Mouse (Mus musculus): ENCODE measurements around the gene Vsx1. TPM values are rescaled to one million over a fixed set of nuclear protein-coding genes. Genes with fewer than 3 reads are reported as not detected.

Gene Vsx1
- total and polyA plus RNA-seq, 2 experiments from 2014 or later, result 0.11 TPM; not detected in 1

DNA sequence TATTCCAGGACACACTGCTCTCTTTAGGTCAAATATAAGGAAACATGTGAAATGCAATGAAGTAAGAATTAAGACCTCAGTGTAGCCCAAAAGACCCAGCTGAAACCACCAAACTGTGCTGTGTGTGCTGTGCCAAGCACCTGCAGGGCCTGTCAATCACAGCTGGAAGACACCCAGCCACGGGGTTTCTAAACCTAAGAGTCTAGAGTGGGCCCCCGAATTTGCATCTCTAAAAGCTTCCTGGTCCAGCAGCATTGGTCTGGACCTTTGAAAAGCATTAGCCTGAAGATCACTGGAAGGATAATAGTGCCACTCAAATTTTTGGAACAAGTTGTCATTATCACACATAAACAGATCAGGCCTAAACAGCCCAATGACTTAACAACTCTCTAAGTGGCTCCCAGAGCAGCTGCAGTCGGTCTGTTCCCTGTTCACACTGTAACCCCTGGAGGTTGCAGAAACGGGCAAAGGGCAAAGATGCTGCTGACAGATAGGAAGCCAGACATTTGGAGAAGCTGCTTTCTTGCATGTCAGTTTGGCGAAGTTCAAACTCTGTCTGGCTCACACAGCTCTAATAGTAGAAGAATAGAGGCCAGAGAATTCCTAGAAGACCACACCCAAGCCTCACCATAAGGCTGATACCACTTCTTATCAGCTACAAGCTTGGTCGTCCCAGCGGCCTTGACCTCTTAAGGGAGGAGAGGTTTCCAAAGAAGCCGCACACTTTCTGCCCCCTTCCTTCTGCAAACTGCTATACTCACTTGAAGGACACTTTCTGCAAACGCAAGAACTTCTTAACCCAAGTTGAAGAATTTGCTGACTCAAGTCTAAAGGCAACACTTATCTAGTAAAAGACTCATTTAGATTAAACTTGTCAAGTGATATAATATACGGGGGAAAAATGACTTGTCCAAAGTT, 23.4 kb downstream of the Vsx1 start:
- 51% methylated on average over 10 of the region's 10 CpGs for WGBS
- Histone ChIP-seq H3K9ac (replicated peaks; ENCODE audit: low read length, poor library complexity, severe bottlenecking) (no peak overlapping the region), H3K4me2 (ENCODE audit: low read depth, low read length, poor library complexity, severe bottlenecking) (peak overlapping the region; percentile 4; the same call in 1 of the 2 replicates), H3K4me1 (ENCODE audit: insufficient read depth, low read length) (peaks cover 3% of the 10 kb centered on the region; the same call in 1 of the 2 replicates), H3K27ac (ENCODE audit: low read depth, low read length) (0 out of 2 replicates have a peak overlapping the region, but pooled peaks have one; percentile 2), H3K9me3 (ENCODE audit: low read length) (no peaks in the 10 kb centered on the region), H3K4me3 (ENCODE audit: low read depth, low read length) (no peak overlapping the region), H3K36me3 (ENCODE audit: insufficient read depth, low read length) (no peaks in the 10 kb centered on the region), H3K27me3 (ENCODE audit: insufficient read depth, low read length) (no peaks in the 10 kb centered on the region)
- DNase-seq (ENCODE audit: low spot score) (no peak), ATAC-seq (ENCODE audit: low FRiP score) (no peak)
- TF ChIP-seq CTCF (IDR thresholded peaks at IDR 0.05), result no peak

GRCm38 (mm10) chr2:150665006-150665405, 24.2 kb downstream of the Vsx1 start:
- DNase-seq (ENCODE audit: low spot score), result no peak
- Histone ChIP-seq H3K27ac (ENCODE audit: low read depth, low read length) (no peak overlapping the region), H3K4me1 (ENCODE audit: insufficient read depth, low read length) (peaks cover 3% of the 10 kb centered on the region; the same call in 1 of the 2 replicates), H3K36me3 (ENCODE audit: insufficient read depth, low read length) (no peaks in the 10 kb centered on the region), H3K4me2 (ENCODE audit: low read depth, low read length, poor library complexity, severe bottlenecking) (no peak overlapping the region), H3K4me3 (ENCODE audit: low read depth, low read length) (no peak overlapping the region), H3K9ac (replicated peaks; ENCODE audit: low read length, poor library complexity, severe bottlenecking) (no peak overlapping the region), H3K9me3 (ENCODE audit: low read length) (no peaks in the 10 kb centered on the region), H3K27me3 (ENCODE audit: insufficient read depth, low read length) (no peaks in the 10 kb centered on the region)
- no peak for TF ChIP-seq CTCF (IDR thresholded peaks at IDR 0.05)
- 61% methylated on average over 2 of the region's 2 CpGs for WGBS
- no peak for ATAC-seq (ENCODE audit: low FRiP score)

DNA sequence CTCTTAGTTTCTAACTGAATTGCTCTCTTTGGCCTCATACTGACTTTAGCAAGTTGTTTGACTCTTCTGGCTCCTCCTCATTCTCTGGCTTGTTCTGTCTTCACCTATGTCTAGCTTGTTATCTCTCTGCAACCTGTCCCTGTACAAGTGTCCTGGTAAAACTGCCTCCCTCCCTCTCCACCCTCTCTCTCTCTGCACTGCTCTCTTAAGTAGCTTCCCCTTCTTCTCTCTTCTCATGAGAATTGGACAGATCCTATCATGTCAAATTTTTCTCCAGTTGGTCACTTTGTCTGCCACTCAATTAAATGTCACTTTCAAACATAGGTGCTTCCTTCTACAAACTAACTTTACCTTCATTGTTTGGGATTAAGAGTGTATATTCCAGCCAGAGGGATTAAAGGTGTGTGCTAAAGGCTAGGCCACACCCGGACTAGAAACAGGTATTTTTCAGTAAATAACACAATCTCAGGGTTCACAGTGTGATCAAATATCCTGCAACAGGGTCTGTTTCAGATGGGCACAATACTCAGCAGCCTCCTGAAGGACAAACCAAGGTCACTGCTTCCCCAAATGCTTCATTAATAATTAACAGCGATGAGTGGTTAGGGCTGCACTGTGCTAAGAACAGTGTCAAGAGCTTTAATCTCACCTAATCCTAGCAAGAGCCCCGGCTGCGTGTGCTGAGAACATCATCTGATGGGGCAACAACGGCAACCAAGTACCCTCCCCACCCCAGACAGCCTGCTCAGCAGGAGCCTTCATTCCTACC, 24.8 kb downstream of the Vsx1 start:
- Histone ChIP-seq H3K27ac (ENCODE audit: low read depth, low read length) (0 out of 2 replicates have a peak overlapping the region, but pooled peaks have one; percentile 38), H3K36me3 (ENCODE audit: insufficient read depth, low read length) (peaks cover 2% of the 10 kb centered on the region; the same call in 1 of the 2 replicates), H3K4me1 (ENCODE audit: insufficient read depth, low read length) (peaks cover 3% of the 10 kb centered on the region; the same call in 1 of the 2 replicates), H3K9ac (replicated peaks; ENCODE audit: low read length, poor library complexity, severe bottlenecking) (no peak overlapping the region), H3K27me3 (ENCODE audit: insufficient read depth, low read length) (no peaks in the 10 kb centered on the region), H3K4me2 (ENCODE audit: low read depth, low read length, poor library complexity, severe bottlenecking) (no peak overlapping the region), H3K9me3 (ENCODE audit: low read length) (no peaks in the 10 kb centered on the region), H3K4me3 (ENCODE audit: low read depth, low read length) (no peak overlapping the region)
- ATAC-seq (ENCODE audit: low FRiP score), result no peak
- no peak for TF ChIP-seq CTCF (IDR thresholded peaks at IDR 0.05)
- WGBS, result 76% methylated on average over 5 of the region's 5 CpGs
- no peak for DNase-seq (ENCODE audit: low spot score)

DNA sequence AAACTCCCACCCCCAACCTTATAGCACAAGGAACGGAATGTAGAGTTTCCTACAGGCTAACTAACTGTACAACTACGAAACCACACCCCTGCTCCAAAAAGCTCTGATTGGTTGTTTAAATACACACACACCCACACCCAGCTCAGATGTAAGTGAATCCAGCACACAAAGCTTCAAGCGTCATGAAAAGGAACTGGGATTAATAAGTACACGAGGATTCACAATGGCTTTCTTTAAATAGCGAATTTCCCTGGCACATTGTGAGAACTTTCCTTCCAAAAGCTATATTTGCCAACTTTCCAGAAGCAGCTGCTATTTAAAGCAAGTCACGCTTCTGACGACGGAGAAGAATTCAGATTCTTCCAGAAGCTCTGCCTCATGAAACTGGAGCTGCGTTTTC, 25.9 kb downstream of the Vsx1 start:
- Histone ChIP-seq H3K36me3 (ENCODE audit: insufficient read depth, low read length) (peaks cover 4% of the 10 kb centered on the region; the same call in 1 of the 2 replicates), H3K4me2 (ENCODE audit: low read depth, low read length, poor library complexity, severe bottlenecking) (no peak overlapping the region), H3K4me3 (ENCODE audit: low read depth, low read length) (no peak overlapping the region), H3K4me1 (ENCODE audit: insufficient read depth, low read length) (no peaks in the 10 kb centered on the region), H3K9me3 (ENCODE audit: low read length) (no peaks in the 10 kb centered on the region), H3K27ac (ENCODE audit: low read depth, low read length) (peak overlapping the region; percentile 13; the same call in 1 of the 2 replicates), H3K9ac (replicated peaks; ENCODE audit: low read length, poor library complexity, severe bottlenecking) (no peak overlapping the region), H3K27me3 (ENCODE audit: insufficient read depth, low read length) (no peaks in the 10 kb centered on the region)
- DNase-seq (ENCODE audit: low spot score) (peak; percentile 78), ATAC-seq (ENCODE audit: low FRiP score) (no peak)
- whole genome bisulfite sequencing, result 60% methylated on average over 9 of the region's 9 CpGs
- TF ChIP-seq CTCF (IDR thresholded peaks at IDR 0.05), result no peak

- Histone ChIP-seq H3K27ac (ENCODE audit: low read depth, low read length) (0 out of 2 replicates have a peak overlapping the region, but pooled peaks have one; percentile 28), H3K9me3 (ENCODE audit: low read length) (no peaks in the 10 kb centered on the region), H3K4me3 (ENCODE audit: low read depth, low read length) (no peak overlapping the region), H3K27me3 (ENCODE audit: insufficient read depth, low read length) (no peaks in the 10 kb centered on the region), H3K9ac (replicated peaks; ENCODE audit: low read length, poor library complexity, severe bottlenecking) (no peak overlapping the region), H3K36me3 (ENCODE audit: insufficient read depth, low read length) (peaks cover 4% of the 10 kb centered on the region; the same call in 1 of the 2 replicates), H3K4me1 (ENCODE audit: insufficient read depth, low read length) (no peaks in the 10 kb centered on the region), H3K4me2 (ENCODE audit: low read depth, low read length, poor library complexity, severe bottlenecking) (no peak overlapping the region)
- DNase-seq (ENCODE audit: low spot score) (no peak), ATAC-seq (ENCODE audit: low FRiP score) (no peak)
- 59% methylated on average over 2 of the region's 2 CpGs for WGBS
- TF ChIP-seq CTCF (IDR thresholded peaks at IDR 0.05), result no peak
Measured at GRCm38 (mm10) chr2:150662007-150662406, 27.2 kb downstream of the Vsx1 start.
